Mouse (Mus musculus) forebrain, postnatal 0 days (tissue): ENCODE measurements around the gene Clec2h. TPM values are rescaled to one million over a fixed set of nuclear protein-coding genes. Genes with fewer than 3 reads are reported as not detected.
"Not testable (repeated sequence)": the region's sequence is repeated elsewhere in the genome, so short reads cannot be mapped to it uniquely, and the experiment has no call there.

Source experiments
- ATAC-seq: fragments of 200-750 bp; cut with Nextera tagmentation; 2 replicates; pipeline ENCODE4 v1.8.0; 2017; ENCODE audit warnings: mild to moderate bottlenecking, moderate library complexity
- DNase-seq: peaks from one replicate; pipeline ENCODE4 v3.0.0-alpha.2; 2015
- H3K27ac ChIP-seq: fragments of 300-500 bp; sonication (generic); 2 replicates; pipeline ENCODE4 v1.5.1; 2014; ENCODE audit warnings: low read depth, mild to moderate bottlenecking, antibody characterized with exemption, low read length, moderate library complexity, mixed read lengths
- H3K27me3 ChIP-seq: fragments of 300-500 bp; sonication (generic); 2 replicates; pipeline ENCODE4 v1.6.1; 2014; ENCODE audit warnings: mild to moderate bottlenecking, low read length, mixed read lengths; ENCODE audit not compliant: insufficient read depth
- H3K36me3 ChIP-seq: fragments of 300-500 bp; sonication (generic); 2 replicates; pipeline ENCODE4 v1.6.1; 2014; ENCODE audit warnings: mild to moderate bottlenecking, moderate library complexity; ENCODE audit not compliant: insufficient read depth
- H3K4me1 ChIP-seq: fragments of 300-500 bp; sonication (generic); 2 replicates; pipeline ENCODE4 v1.6.1; 2014; ENCODE audit warnings: antibody characterized with exemption; ENCODE audit not compliant: insufficient read depth
- H3K4me2 ChIP-seq: fragments of 300-500 bp; sonication (generic); 2 replicates; pipeline ENCODE4 v1.6.1; 2014; ENCODE audit warnings: low read depth, mild to moderate bottlenecking, moderate library complexity
- H3K4me3 ChIP-seq: fragments of 300-500 bp; sonication (generic); 2 replicates; pipeline ENCODE4 v1.5.1; 2014; ENCODE audit warnings: low read depth, low read length, mixed read lengths
- H3K9ac ChIP-seq: fragments of 300-500 bp; sonication (generic); 2 replicates; pipeline ENCODE4 v1.6.1; 2014; ENCODE audit warnings: mild to moderate bottlenecking
- H3K9me3 ChIP-seq: fragments of 300-500 bp; sonication (generic); 2 replicates; pipeline ENCODE4 v1.6.1; 2016; ENCODE audit warnings: low read length
- CTCF ChIP-seq: sonication (generic); IDR thresholded peaks from 2 replicates; pipeline ENCODE4 v1.5.1; 2016; ENCODE audit warnings: antibody characterized with exemption, control low read depth, low read depth
- WGBS: fragments of 180-500 bp; shearing (Covaris S2); extraction: QIAGEN DNeasy Blood & Tissue Kit; methylation state at CpG from one replicate; pipeline ENCODE4 v1.1.7; 2014; 5-methylcytosine and 5-hydroxymethylcytosine counted together
- polyA plus RNA-seq: library from polyadenylated mRNA; unstranded; fragments of >200 nt; fragmentation: Nextera tagmentation; extraction: Ambion mirVana; gene quantifications from 2 replicates; pipeline ENCODE4 v1.2.1, GENCODE M21; 2015
- total RNA-seq: library from RNA; depleted of rRNA; stranded (reverse); fragments of >200 nt; gene quantifications from 2 replicates; pipeline ENCODE4 v1.2.3, GENCODE M21; 2014

Clec2h gene
- total and polyA plus RNA-seq, 2 experiments from 2014 or later: not detected

DNA sequence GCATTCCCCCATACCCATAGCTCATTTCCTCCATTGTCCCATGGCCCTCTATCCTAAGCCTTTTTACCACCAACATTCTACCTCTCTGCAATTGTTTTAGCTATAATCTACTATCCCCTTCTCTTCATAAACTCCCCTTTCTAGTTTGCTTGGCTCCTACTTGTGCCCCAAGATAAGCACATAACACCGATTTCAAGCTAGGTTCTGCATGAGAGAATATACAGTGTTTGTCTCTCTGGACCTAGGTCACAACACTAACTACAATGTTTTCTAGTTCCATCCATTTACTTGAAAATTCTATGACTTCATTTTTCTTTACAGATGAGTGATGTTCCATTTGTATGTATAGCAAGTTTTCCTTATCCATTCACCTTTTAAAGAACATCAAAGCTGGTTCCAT is 21.5 kb upstream of the Clec2h start:
- no peak for ATAC-seq
- no peak overlapping the region for H3K27ac ChIP-seq
- no peak for TF ChIP-seq CTCF

GRCm38 (mm10) chr6:128641116-128641716 is 21.0 kb upstream of the Clec2h start:
- no peaks in the 10 kb centered on the region for H3K36me3 ChIP-seq
- no peaks in the 10 kb centered on the region for H3K4me1 ChIP-seq
- no peaks in the 10 kb centered on the region for H3K27me3 ChIP-seq
- H3K4me3 ChIP-seq: no peak overlapping the region
- 71% methylated on average over 2 of the region's 2 CpGs for WGBS
- H3K4me2 ChIP-seq: no peak overlapping the region
- DNase-seq: no peak
- ATAC-seq: no peak
- TF ChIP-seq CTCF: no peak
- no peak overlapping the region for H3K9ac ChIP-seq
- no peak overlapping the region for H3K27ac ChIP-seq
- no peaks in the 10 kb centered on the region for H3K9me3 ChIP-seq

More for the DNA sequence above, 21.5 kb upstream of the Clec2h start:
- Histone ChIP-seq H3K4me3 (no peak overlapping the region), H3K4me2 (no peak overlapping the region), H3K27me3 (no peaks in the 10 kb centered on the region), H3K4me1 (no peaks in the 10 kb centered on the region), H3K9ac (no peak overlapping the region), H3K9me3 (no peaks in the 10 kb centered on the region), H3K36me3 (no peaks in the 10 kb centered on the region)
- no peak for DNase-seq
- 96% methylated on average over 1 of the region's 1 CpGs for WGBS

DNA sequence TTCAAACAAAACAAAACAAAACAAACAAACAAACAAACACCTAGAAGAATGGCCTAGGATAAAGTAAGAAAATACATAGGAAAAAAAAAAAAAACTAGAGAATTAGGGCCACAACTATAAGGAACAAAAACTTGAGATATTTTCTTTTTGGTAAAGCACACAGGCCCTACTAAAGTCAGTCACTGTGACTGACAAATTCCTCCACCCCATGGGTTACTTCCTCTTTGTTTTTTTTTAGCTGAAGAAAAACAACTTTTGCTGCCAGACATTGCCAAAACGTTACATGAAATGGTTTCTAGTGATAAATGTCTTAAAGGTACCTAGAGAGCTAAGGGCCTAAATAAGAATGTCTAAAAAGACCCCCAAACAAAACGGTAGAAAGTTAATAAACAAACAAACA is 18.2 kb upstream of the Clec2h start:
- ATAC-seq (no peak), DNase-seq (no peak)
- Histone ChIP-seq H3K36me3 (no peaks in the 10 kb centered on the region), H3K9me3 (no peaks in the 10 kb centered on the region), H3K27ac (no peak overlapping the region), H3K4me1 (no peaks in the 10 kb centered on the region), H3K4me3 (no peak overlapping the region), H3K9ac (no peak overlapping the region), H3K27me3 (no peaks in the 10 kb centered on the region), H3K4me2 (no peak overlapping the region)
- 71% methylated on average over 2 of the region's 2 CpGs for WGBS
- no peak for TF ChIP-seq CTCF

DNA sequence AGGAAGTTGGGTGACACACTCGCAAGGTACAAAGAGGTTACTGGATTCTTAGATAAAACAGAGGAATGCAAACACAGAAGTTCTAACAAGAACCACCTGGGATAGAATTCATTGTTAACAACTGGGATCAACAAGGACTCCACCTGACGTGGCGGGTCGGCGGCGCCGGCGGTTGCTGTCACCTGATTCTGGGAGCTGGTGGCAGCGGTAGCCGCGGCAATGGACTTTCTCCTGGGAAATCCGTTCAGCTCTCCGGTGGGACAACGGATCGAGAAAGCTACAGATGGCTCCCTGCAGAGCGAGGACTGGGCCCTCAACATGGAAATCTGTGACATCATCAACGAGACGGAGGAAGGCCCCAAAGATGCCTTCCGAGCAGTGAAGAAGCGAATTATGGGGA is 17.5 kb upstream of the Clec2h start:
- DNase-seq, ATAC-seq, H3K4me1 ChIP-seq, H3K27me3 ChIP-seq, H3K9me3 ChIP-seq, H3K9ac ChIP-seq, H3K36me3 ChIP-seq, H3K27ac ChIP-seq, H3K4me3 ChIP-seq, H3K4me2 ChIP-seq: not testable (repeated sequence)
- 98% methylated on average over 20 of the region's 20 CpGs for WGBS

GRCm38 (mm10) chr6:128645708-128646107 is 16.5 kb upstream of the Clec2h start:
- not testable (repeated sequence) for H3K4me2 ChIP-seq, ATAC-seq, H3K9me3 ChIP-seq, DNase-seq, H3K9ac ChIP-seq, H3K27me3 ChIP-seq, H3K36me3 ChIP-seq, H3K4me1 ChIP-seq, H3K27ac ChIP-seq, H3K4me3 ChIP-seq
- WGBS: 90% methylated on average over 12 of the region's 12 CpGs

- no peaks in the 10 kb centered on the region for H3K9me3 ChIP-seq
- H3K9ac ChIP-seq: no peak overlapping the region
- no peak overlapping the region for H3K27ac ChIP-seq
- no peak for ATAC-seq
- H3K4me2 ChIP-seq: no peak overlapping the region
- no peaks in the 10 kb centered on the region for H3K4me1 ChIP-seq
- no peaks in the 10 kb centered on the region for H3K27me3 ChIP-seq
- no peaks in the 10 kb centered on the region for H3K36me3 ChIP-seq
- DNase-seq: no peak
- H3K4me3 ChIP-seq: no peak overlapping the region
- 86% methylated on average over 3 of the region's 3 CpGs for WGBS
- TF ChIP-seq CTCF: no peak
Observed at GRCm38 (mm10) chr6:128649681-128650080, 12.5 kb upstream of the Clec2h start.

DNA sequence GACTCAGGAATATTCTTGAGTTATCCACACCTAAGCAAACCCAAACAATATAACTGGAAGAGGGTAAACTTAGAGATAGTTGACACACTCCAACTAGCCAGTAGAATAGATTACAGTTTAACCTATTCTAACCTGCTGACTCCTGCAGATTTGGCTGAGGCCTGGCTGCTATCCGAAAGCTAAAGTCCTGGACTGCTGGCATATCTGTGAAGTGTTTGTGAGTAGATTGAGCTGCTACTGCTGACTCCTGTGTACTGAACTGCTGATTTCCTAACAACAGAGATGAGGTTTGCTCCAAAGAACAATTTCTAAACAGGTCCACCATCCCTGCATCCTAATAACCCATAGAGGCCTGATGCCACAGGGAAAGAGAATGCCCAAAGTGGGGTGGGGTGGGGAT is 12.0 kb upstream of the Clec2h start:
- H3K9me3 ChIP-seq: no peaks in the 10 kb centered on the region
- no peaks in the 10 kb centered on the region for H3K27me3 ChIP-seq
- DNase-seq (no peak), ATAC-seq (no peak)
- no peak overlapping the region for H3K27ac ChIP-seq
- TF ChIP-seq CTCF: no peak
- H3K4me1 ChIP-seq: no peaks in the 10 kb centered on the region
- no peaks in the 10 kb centered on the region for H3K36me3 ChIP-seq
- H3K4me3 ChIP-seq: no peak overlapping the region
- WGBS: 86% methylated on average over 1 of the region's 1 CpGs
- no peak overlapping the region for H3K9ac ChIP-seq
- H3K4me2 ChIP-seq: no peak overlapping the region

- not testable (repeated sequence) for H3K27me3 ChIP-seq, H3K36me3 ChIP-seq, H3K4me3 ChIP-seq, H3K9ac ChIP-seq, H3K9me3 ChIP-seq, H3K4me1 ChIP-seq, DNase-seq, H3K4me2 ChIP-seq, ATAC-seq, H3K27ac ChIP-seq
- 90% methylated on average over 4 of the region's 7 CpGs for WGBS
Observed at GRCm38 (mm10) chr6:128650827-128651226, 11.4 kb upstream of the Clec2h start.
